Mouse (Mus musculus) liver, postnatal 0 days (tissue): ENCODE results near the gene Slc35f4.

Source experiments
- CTCF ChIP-seq: sonication (generic); IDR thresholded peaks from 2 replicates; pipeline ENCODE4 v1.5.1; 2016; ENCODE audit warnings: antibody characterized with exemption, low read depth
- EP300 ChIP-seq: IDR thresholded peaks from 2 replicates; pipeline ENCODE4 v1.6.1; 2016; ENCODE audit warnings: antibody characterized with exemption, low read depth, mild to moderate bottlenecking

DNA sequence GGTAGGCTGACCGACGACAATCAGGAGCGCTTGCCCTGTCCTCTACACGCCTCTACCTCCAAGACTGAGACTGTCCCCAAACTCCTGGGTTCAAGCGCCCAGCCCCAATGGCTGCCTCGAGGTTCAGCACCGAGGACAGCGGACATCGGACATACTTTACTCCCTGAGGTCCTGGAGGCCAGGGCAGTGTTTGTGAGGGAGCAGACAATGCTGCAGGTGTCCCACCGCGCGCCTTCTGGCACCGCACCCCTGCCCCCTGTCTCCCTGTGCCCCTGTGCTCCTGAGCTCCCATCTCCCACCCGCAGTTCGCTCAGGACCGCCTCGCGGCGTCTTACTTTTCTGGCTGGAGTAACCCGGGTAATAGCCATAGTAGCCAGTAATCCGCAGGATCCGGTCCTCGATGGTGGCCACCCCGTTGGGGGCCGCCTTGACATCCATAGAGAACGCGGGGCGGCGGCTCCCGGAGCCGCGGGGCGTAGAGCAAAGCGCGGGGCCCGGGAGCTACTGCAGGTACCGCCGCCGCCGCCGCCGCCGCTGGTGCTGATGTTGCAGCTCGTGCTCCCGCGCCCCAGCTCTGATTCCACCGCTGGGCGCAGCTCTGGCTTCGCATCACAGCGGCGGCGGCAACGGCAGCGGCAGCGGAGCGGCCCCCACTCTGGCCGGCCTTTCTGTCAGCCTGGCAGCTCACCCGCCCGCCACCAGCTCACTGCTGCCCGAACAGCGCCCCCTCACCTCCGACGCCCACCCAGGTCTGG lies 493 bp downstream of the Slc35f4 start:
- TF ChIP-seq EP300 = no peak
- no peak for TF ChIP-seq CTCF
